Mouse (Mus musculus): ENCODE results near the gene Pde8b. TPM values are rescaled to one million over a fixed set of nuclear protein-coding genes. Genes with fewer than 3 reads are reported as not detected.
A peak's percentile ranks its signal among the peaks of the same experiment; 100 is the strongest.

Pde8b gene
- polyA plus RNA-seq, 1 experiment from 2014 or later: 1.8 TPM

GRCm38 (mm10) chr13:95077688-95078087, 172.4 kb downstream of the Pde8b start:
- WGBS: 89% methylated on average over 3 of the region's 3 CpGs
- no peak for ATAC-seq (ENCODE audit: insufficient number of reproducible peaks, low FRiP score, low TSS enrichment, low read depth)
- H3K9ac ChIP-seq (ENCODE audit: low read length): no peak overlapping the region

GRCm38 (mm10) chr13:95076142-95076541, 174.0 kb downstream of the Pde8b start:
- Histone ChIP-seq H3K9ac (ENCODE audit: low read length) (no peak overlapping the region), H3K9me3 (ENCODE audit: control insufficient read depth, low read length) (no peaks in the 10 kb centered on the region), H3K4me3 (ENCODE audit: low read depth, low read length) (no peak overlapping the region), H3K27me3 (ENCODE audit: control insufficient read depth, insufficient read depth, low read length) (no peaks in the 10 kb centered on the region), H3K4me2 (ENCODE audit: low read depth, severe bottlenecking) (no peak overlapping the region), H3K27ac (replicated peaks; ENCODE audit: low read depth, low read length) (no peak overlapping the region), H3K36me3 (ENCODE audit: control insufficient read depth, insufficient read depth, low read length) (no peaks in the 10 kb centered on the region), H3K4me1 (ENCODE audit: control insufficient read depth, insufficient read depth, low read length) (0 out of 2 replicates have a peak, but pooled peaks cover 3% of the 10 kb centered on the region)
- no peak for DNase-seq (ENCODE audit: low spot score)
- no peak for ATAC-seq (ENCODE audit: insufficient number of reproducible peaks, low FRiP score, low TSS enrichment, low read depth)
- 74% methylated on average over 2 of the region's 2 CpGs for WGBS

More at GRCm38 (mm10) chr13:95077688-95078087, 172.4 kb downstream of the Pde8b start:
- Histone ChIP-seq H3K27ac (replicated peaks; ENCODE audit: low read depth, low read length) (no peak overlapping the region), H3K4me2 (ENCODE audit: low read depth, severe bottlenecking) (no peak overlapping the region), H3K9me3 (ENCODE audit: control insufficient read depth, low read length) (no peaks in the 10 kb centered on the region), H3K4me1 (ENCODE audit: control insufficient read depth, insufficient read depth, low read length) (0 out of 2 replicates have a peak, but pooled peaks cover 3% of the 10 kb centered on the region), H3K27me3 (ENCODE audit: control insufficient read depth, insufficient read depth, low read length) (no peaks in the 10 kb centered on the region), H3K4me3 (ENCODE audit: low read depth, low read length) (no peak overlapping the region), H3K36me3 (ENCODE audit: control insufficient read depth, insufficient read depth, low read length) (no peaks in the 10 kb centered on the region)
- no peak for DNase-seq (ENCODE audit: low spot score)

DNA sequence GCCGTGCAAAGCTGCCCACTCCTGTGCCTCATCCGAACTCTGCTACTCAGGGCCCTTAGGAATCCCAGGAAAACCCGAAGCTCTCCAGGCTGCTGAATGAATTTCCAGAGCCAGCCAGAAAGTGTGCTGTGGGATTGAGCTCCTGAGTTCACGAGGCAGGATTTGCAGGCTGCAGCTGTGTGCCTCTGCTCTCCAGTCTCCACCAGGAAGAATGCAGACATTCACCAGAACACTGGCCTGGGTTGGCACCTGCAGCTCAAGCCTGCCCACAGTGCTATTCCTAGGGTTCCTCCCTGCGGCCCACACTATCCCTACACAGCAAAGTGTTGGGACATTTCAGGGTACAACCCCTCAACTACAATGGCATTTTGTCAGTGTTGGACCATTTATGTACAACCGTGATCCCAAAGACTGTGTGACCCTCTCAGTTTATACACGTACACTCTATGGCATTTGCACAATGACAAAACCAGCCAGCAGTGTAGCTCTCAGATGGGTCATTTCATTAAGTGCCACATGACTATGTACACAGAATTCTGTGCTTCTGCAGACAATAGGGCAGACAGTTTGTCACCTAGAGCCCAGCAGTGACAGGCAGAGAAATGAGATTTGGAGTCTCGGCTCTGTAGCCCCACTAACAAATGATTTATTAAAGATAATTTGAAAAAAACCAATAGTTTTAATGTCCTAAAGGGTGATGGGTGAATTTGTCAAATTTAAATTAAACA, 176.5 kb downstream of the Pde8b start:
- Histone ChIP-seq H3K36me3 (ENCODE audit: control insufficient read depth, insufficient read depth, low read length) (no peaks in the 10 kb centered on the region), H3K9me3 (ENCODE audit: control insufficient read depth, low read length) (no peaks in the 10 kb centered on the region), H3K27ac (replicated peaks; ENCODE audit: low read depth, low read length) (0 out of 2 replicates have a peak overlapping the region, but pooled peaks have one; percentile 14), H3K4me1 (ENCODE audit: control insufficient read depth, insufficient read depth, low read length) (0 out of 2 replicates have a peak, but pooled peaks cover 3% of the 10 kb centered on the region), H3K4me3 (ENCODE audit: low read depth, low read length) (no peak overlapping the region), H3K9ac (ENCODE audit: low read length) (no peak overlapping the region), H3K27me3 (ENCODE audit: control insufficient read depth, insufficient read depth, low read length) (no peaks in the 10 kb centered on the region), H3K4me2 (ENCODE audit: low read depth, severe bottlenecking) (no peak overlapping the region)
- 67% methylated on average over 8 of the region's 8 CpGs for WGBS
- peak; percentile 30 for DNase-seq (ENCODE audit: low spot score)
- ATAC-seq (ENCODE audit: insufficient number of reproducible peaks, low FRiP score, low TSS enrichment, low read depth): no peak

GRCm38 (mm10) chr13:95070268-95070667, 179.9 kb downstream of the Pde8b start:
- Histone ChIP-seq H3K4me2 (ENCODE audit: low read depth, severe bottlenecking) (no peak overlapping the region), H3K4me3 (ENCODE audit: low read depth, low read length) (no peak overlapping the region), H3K36me3 (ENCODE audit: control insufficient read depth, insufficient read depth, low read length) (no peaks in the 10 kb centered on the region), H3K9ac (ENCODE audit: low read length) (no peak overlapping the region), H3K4me1 (ENCODE audit: control insufficient read depth, insufficient read depth, low read length) (0 out of 2 replicates have a peak, but pooled peaks cover 3% of the 10 kb centered on the region), H3K27ac (replicated peaks; ENCODE audit: low read depth, low read length) (no peak overlapping the region), H3K27me3 (ENCODE audit: control insufficient read depth, insufficient read depth, low read length) (no peaks in the 10 kb centered on the region), H3K9me3 (ENCODE audit: control insufficient read depth, low read length) (no peaks in the 10 kb centered on the region)
- no peak for DNase-seq (ENCODE audit: low spot score)
- ATAC-seq (ENCODE audit: insufficient number of reproducible peaks, low FRiP score, low TSS enrichment, low read depth): no peak

GRCm38 (mm10) chr13:95067854-95068253, 182.3 kb downstream of the Pde8b start:
- Histone ChIP-seq H3K4me1 (ENCODE audit: control insufficient read depth, insufficient read depth, low read length) (no peaks in the 10 kb centered on the region), H3K27ac (replicated peaks; ENCODE audit: low read depth, low read length) (no peak overlapping the region), H3K27me3 (ENCODE audit: control insufficient read depth, insufficient read depth, low read length) (no peaks in the 10 kb centered on the region), H3K4me3 (ENCODE audit: low read depth, low read length) (no peak overlapping the region), H3K4me2 (ENCODE audit: low read depth, severe bottlenecking) (no peak overlapping the region), H3K9me3 (ENCODE audit: control insufficient read depth, low read length) (no peaks in the 10 kb centered on the region), H3K36me3 (ENCODE audit: control insufficient read depth, insufficient read depth, low read length) (no peaks in the 10 kb centered on the region), H3K9ac (ENCODE audit: low read length) (no peak overlapping the region)
- no peak for DNase-seq (ENCODE audit: low spot score)
- 67% methylated on average over 6 of the region's 6 CpGs for WGBS
- ATAC-seq (ENCODE audit: insufficient number of reproducible peaks, low FRiP score, low TSS enrichment, low read depth): no peak

- WGBS: 75% methylated on average over 4 of the region's 4 CpGs
These were observed 186.6 kb downstream of the Pde8b start for GRCm38 (mm10) chr13:95063390-95064017.

GRCm38 (mm10) chr13:95058885-95059284, 191.3 kb downstream of the Pde8b start:
- no peak overlapping the region for H3K4me3 ChIP-seq (ENCODE audit: low read depth, low read length)
- no peak for DNase-seq (ENCODE audit: low spot score)

More at GRCm38 (mm10) chr13:95063390-95064017, 186.6 kb downstream of the Pde8b start:
- H3K27ac ChIP-seq (replicated peaks; ENCODE audit: low read depth, low read length): no peak overlapping the region
- H3K4me2 ChIP-seq (ENCODE audit: low read depth, severe bottlenecking): no peak overlapping the region
- no peaks in the 10 kb centered on the region for H3K36me3 ChIP-seq (ENCODE audit: control insufficient read depth, insufficient read depth, low read length)
- H3K9ac ChIP-seq (ENCODE audit: low read length): no peak overlapping the region
- no peak overlapping the region for H3K4me3 ChIP-seq (ENCODE audit: low read depth, low read length)
- ATAC-seq (ENCODE audit: insufficient number of reproducible peaks, low FRiP score, low TSS enrichment, low read depth): no peak
- DNase-seq (ENCODE audit: low spot score): no peak
- H3K9me3 ChIP-seq (ENCODE audit: control insufficient read depth, low read length): no peaks in the 10 kb centered on the region
- H3K4me1 ChIP-seq (ENCODE audit: control insufficient read depth, insufficient read depth, low read length): no peaks in the 10 kb centered on the region
- no peaks in the 10 kb centered on the region for H3K27me3 ChIP-seq (ENCODE audit: control insufficient read depth, insufficient read depth, low read length)

DNA sequence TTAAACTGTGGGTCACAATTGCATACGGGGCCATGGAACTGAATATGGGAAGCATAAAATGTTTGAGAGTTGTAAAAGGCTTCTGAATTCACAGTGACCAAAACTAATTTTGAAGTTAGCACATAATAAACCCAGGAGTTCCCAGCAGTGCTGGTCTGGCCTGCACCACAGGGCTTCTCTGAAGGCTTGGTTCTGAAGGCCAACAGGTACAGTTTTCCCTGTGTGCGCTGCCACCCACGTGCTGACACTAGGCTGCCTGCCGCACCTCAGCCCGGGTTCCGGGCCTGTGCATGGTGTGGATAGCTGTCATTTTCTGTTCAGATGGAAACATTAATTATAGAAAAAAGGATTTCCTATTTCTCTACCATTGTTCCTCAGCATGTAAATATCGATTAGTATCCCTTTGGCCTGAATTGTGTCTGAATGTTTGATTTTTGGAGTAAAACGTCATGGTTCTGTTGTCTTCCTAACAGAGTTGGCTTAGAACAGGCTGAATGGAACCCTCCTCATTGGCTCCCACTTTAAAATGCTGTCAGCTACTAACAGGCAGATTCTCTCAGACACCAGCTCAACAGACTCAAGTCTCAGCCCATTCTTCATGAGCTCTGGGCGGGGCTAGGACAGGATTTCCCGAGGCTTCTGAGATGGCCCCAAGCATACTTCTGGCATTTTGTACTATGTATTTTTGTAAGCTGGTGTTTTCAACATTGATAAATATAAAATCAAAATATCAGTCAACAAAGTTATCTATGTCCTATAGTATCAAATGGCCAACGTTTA, 193.4 kb downstream of the Pde8b start:
- Histone ChIP-seq H3K27me3 (ENCODE audit: control insufficient read depth, insufficient read depth, low read length) (no peaks in the 10 kb centered on the region), H3K4me2 (ENCODE audit: low read depth, severe bottlenecking) (no peak overlapping the region), H3K4me1 (ENCODE audit: control insufficient read depth, insufficient read depth, low read length) (0 out of 2 replicates have a peak, but pooled peaks cover 2% of the 10 kb centered on the region), H3K9me3 (ENCODE audit: control insufficient read depth, low read length) (no peaks in the 10 kb centered on the region), H3K36me3 (ENCODE audit: control insufficient read depth, insufficient read depth, low read length) (no peaks in the 10 kb centered on the region), H3K4me3 (ENCODE audit: low read depth, low read length) (no peak overlapping the region), H3K27ac (replicated peaks; ENCODE audit: low read depth, low read length) (no peak overlapping the region), H3K9ac (ENCODE audit: low read length) (no peak overlapping the region)
- ATAC-seq (ENCODE audit: insufficient number of reproducible peaks, low FRiP score, low TSS enrichment, low read depth) (no peak), DNase-seq (ENCODE audit: low spot score) (no peak)
- 74% methylated on average over 11 of the region's 11 CpGs for WGBS

More at GRCm38 (mm10) chr13:95058885-95059284, 191.3 kb downstream of the Pde8b start:
- Histone ChIP-seq H3K9ac (ENCODE audit: low read length) (no peak overlapping the region), H3K27ac (replicated peaks; ENCODE audit: low read depth, low read length) (no peak overlapping the region), H3K4me1 (ENCODE audit: control insufficient read depth, insufficient read depth, low read length) (0 out of 2 replicates have a peak, but pooled peaks cover 2% of the 10 kb centered on the region), H3K9me3 (ENCODE audit: control insufficient read depth, low read length) (no peaks in the 10 kb centered on the region), H3K36me3 (ENCODE audit: control insufficient read depth, insufficient read depth, low read length) (no peaks in the 10 kb centered on the region), H3K4me2 (ENCODE audit: low read depth, severe bottlenecking) (no peak overlapping the region), H3K27me3 (ENCODE audit: control insufficient read depth, insufficient read depth, low read length) (no peaks in the 10 kb centered on the region)
- ATAC-seq (ENCODE audit: insufficient number of reproducible peaks, low FRiP score, low TSS enrichment, low read depth): no peak
- WGBS: 73% methylated on average over 4 of the region's 4 CpGs

All from limb, embryonic 11.5 days (tissue).